Mouse (Mus musculus): ENCODE results near the gene Gkn2.

The Gkn2 gene

DNA sequence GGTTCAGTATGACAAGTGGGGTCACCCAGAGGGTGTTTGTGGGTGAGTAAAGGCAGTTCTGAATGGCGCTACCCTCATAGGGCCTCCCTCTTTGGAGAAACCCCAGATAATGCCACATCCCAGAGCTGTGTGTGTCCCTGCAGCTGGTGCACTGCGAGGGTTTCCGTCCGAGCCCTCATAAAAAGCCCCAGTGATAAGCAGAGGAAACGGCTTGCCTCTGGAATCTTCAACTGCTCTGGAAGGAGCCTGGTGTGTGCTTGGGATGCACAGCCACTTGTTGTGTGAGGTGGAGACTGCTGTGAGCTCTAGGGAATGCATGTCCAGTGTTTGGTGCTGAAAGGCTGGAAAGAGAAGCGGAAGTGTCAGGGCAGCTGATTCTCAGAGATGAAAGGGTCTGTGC lies 28.3 kb downstream of the Gkn2 start:
- no peak for DNase-seq

DNA sequence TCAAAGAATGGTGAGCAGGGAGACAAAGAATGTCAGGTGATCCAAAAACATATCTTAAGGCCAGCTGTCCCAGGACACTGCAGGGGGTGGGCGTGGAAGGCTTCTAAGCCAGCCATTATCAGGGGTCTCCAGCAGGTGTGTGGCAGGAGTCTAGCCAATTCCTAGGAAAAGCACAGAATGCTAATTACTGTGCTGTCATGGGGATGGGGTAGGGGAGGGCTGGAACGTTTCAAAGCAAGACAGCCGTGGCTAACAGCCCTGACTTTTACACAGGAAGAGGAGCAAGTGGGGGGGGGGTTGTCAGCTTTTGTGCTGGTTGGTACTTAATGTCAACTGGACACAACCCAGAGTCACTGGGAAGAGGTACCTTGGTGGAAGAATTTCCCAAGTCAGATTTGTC lies 38.9 kb downstream of the Gkn2 start:
- no peak for DNase-seq

DNA sequence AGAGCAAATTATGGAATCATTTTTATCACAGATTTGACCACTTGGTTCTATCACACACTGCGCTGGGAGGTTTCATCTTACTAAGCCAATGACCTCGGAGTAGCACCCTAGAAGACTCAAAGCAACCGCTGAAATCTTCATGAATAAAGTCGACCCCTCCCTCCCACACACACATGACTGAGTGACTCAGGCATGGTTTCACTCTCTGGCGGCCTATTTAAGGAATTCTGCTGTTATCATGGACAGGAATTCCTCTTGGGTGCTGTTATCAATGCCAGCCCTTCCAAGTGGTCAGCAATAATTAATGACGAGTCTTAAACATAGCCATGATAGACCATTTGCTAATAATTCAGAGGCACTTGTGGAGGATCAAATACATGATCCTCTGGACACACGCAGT lies 49.1 kb downstream of the Gkn2 start:
- DNase-seq: no peak

DNA sequence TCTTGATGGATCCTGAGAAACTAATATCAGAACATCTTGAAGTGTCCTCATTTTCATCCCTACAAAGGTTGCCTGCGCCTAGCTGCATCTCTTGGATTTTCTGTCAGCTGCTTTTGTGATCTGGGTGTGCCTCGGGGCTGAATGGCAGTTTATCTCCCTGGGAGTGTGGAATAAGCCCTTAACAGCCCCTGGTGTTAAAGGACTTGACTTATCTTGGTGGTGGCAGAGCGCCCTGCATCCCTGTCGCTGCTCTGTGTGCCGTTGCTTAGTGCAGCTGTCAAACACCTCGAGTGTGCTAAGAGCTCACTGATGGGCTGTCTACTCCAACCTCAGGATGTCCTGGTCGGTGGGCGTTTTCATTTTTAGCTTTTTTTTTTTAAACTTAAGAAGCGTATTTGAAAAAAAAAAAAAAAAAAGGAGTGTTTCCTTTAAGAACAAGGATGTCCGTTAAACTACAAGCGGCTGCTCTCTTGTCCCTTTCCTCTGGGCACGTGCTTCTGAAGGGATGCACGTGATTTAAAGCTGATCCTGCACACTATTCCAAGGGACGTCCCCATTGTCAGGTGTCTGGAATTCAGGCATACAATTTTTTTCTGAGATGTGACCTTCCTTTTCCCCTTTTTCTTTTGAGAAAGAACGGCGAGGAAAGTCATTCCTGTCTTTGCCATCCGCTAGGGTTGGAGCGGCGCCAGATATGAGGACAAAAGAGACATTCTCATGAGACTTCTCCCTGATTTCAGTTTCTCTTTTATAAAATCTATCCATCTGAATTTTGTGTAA lies 51.1 kb downstream of the Gkn2 start:
- DNase-seq: peak; percentile 2

DNA sequence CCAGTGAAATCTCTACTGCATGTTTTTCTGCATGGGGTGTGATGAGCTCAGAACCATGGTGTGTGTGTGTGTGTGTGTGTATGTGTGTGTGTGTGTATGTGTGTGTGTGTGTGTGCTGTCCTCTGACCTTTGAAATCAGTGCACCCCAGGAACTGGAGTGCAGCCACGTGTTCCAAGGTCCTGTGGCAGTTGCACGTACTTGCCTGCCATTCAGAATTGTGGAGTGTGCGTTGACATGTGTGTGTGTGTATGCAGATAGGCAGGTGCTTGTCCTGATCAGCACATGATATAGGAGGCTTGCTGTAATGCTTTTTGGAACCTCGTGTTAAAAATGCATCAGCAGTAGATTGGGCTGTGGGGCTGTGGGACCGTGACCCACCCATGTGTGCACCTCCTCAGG lies 53.8 kb downstream of the Gkn2 start:
- DNase-seq: no peak

DNA sequence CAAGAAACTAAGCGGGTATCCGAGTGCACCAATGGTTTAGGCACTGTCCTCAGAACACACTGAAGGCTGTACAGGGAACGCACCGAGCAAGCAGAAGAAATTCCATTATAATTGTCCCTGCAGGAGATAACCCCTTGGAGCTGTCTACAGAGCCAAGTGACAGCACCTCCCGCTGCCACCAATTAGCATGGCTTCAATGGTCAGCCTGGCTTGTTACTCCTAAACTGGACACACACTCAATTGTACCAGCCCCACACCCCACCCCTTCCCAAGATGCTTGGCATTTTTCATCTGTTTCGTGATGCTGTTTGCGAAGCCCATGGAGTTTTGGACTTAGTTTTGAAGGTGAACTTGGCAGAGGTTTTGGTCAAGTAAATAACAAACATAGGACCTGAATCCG lies 54.5 kb downstream of the Gkn2 start:
- DNase-seq: no peak

DNA sequence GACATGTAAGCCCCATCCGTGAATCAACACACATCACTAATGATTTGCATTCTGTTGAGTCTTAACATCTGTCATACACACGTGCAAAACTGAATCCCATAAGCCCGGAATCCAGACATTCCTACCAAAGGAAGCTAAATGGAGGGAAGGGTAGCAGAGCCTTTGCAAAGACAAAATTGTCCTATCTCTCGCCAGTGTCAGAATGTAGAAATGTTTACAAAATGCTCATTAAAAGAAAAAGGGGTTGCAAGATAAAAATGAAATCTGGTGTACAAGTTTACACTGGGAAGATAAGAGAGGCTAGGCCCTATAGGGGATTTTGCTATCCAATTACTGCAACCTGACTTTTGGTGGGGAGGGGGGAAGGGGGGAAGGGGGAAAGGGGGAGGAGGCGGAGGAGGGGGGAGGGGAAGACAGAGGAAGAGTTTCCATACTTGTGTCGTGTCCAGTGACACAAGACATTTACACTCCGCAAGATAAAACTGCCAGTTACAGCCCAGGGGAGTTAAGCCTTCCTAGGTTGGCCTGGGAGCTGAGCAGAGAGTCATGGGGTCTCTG lies 55.4 kb downstream of the Gkn2 start, which contains the start of gene Bmp10:
Bmp10 (plus strand) TSS at position 508 of the 558 bp plus-strand sequence.
- no peak for DNase-seq

Data from cerebellum, adult 11 months (tissue).